Mouse (Mus musculus): ENCODE data around the gene Zim1. TPM values are rescaled to one million over a fixed set of nuclear protein-coding genes. Genes with fewer than 3 reads are reported as not detected.

Gene Zim1
- polyA plus RNA-seq, 1 experiment from 2014 or later: 4.8 TPM

- Histone ChIP-seq H3K4me2 (replicated peaks) (no peak overlapping the region), H3K9ac (no peak overlapping the region), H3K27ac (no peak overlapping the region), H3K27me3 (no peaks in the 10 kb centered on the region), H3K36me3 (no peaks in the 10 kb centered on the region), H3K4me3 (no peak overlapping the region), H3K4me1 (no peaks in the 10 kb centered on the region), H3K9me3 (peaks cover 10% of the 10 kb centered on the region)
- no peak for ATAC-seq (ENCODE audit: low FRiP score, low read depth)
- WGBS: 92% methylated on average over 4 of the region's 4 CpGs
These were observed 58.2 kb downstream of the Zim1 start for GRCm38 (mm10) chr7:6638076-6638475.

- WGBS: 95% methylated on average over 4 of the region's 4 CpGs
- no peaks in the 10 kb centered on the region for H3K4me1 ChIP-seq
These were observed 59.5 kb downstream of the Zim1 start for GRCm38 (mm10) chr7:6636741-6637140.

GRCm38 (mm10) chr7:6635831-6636230 is 60.4 kb downstream of the Zim1 start:
- no peak overlapping the region for H3K4me3 ChIP-seq
- 76% methylated on average over 3 of the region's 3 CpGs for WGBS
- H3K27ac ChIP-seq: no peak overlapping the region
- no peak for ATAC-seq (ENCODE audit: low FRiP score, low read depth)
- no peaks in the 10 kb centered on the region for H3K36me3 ChIP-seq
- H3K9me3 ChIP-seq: peaks cover 10% of the 10 kb centered on the region
- H3K4me2 ChIP-seq (replicated peaks): no peak overlapping the region
- H3K27me3 ChIP-seq: no peaks in the 10 kb centered on the region
- H3K9ac ChIP-seq: no peak overlapping the region
- no peaks in the 10 kb centered on the region for H3K4me1 ChIP-seq

More at GRCm38 (mm10) chr7:6636741-6637140, 59.5 kb downstream of the Zim1 start:
- Histone ChIP-seq H3K27me3 (no peaks in the 10 kb centered on the region), H3K4me2 (replicated peaks) (no peak overlapping the region), H3K36me3 (no peaks in the 10 kb centered on the region), H3K27ac (no peak overlapping the region), H3K9me3 (peaks cover 10% of the 10 kb centered on the region), H3K4me3 (no peak overlapping the region), H3K9ac (no peak overlapping the region)
- ATAC-seq (ENCODE audit: low FRiP score, low read depth): no peak

Other genes with a start within 250 kb of the Zim1 start
- not detected in 2 replicates for gene Olfr1336, start 240.3 kb downstream of the Zim1 start, polyA plus RNA-seq (2015; fragmentation: Nextera tagmentation; extraction: Ambion mirVana)
- not detected in 2 replicates for gene Olfr1346, start 229.3 kb downstream of the Zim1 start, polyA plus RNA-seq (2015; fragmentation: Nextera tagmentation; extraction: Ambion mirVana)
- gene Olfr5, start 209.5 kb downstream of the Zim1 start, polyA plus RNA-seq (2015; fragmentation: Nextera tagmentation; extraction: Ambion mirVana): not detected in 2 replicates
- not detected in 2 replicates for gene Olfr1347, start 196.7 kb downstream of the Zim1 start, polyA plus RNA-seq (2015; fragmentation: Nextera tagmentation; extraction: Ambion mirVana)
- not detected in 2 replicates for gene Olfr1348, start 187.7 kb downstream of the Zim1 start, polyA plus RNA-seq (2015; fragmentation: Nextera tagmentation; extraction: Ambion mirVana)
- gene Olfr1349, start 173.5 kb downstream of the Zim1 start, polyA plus RNA-seq (2015; fragmentation: Nextera tagmentation; extraction: Ambion mirVana): not detected in 2 replicates
- not detected in 2 replicates for gene Olfr1350, start 131.6 kb downstream of the Zim1 start, polyA plus RNA-seq (2015; fragmentation: Nextera tagmentation; extraction: Ambion mirVana)
- 230 and 252 TPM in 2 replicates for gene Peg3, start 34.0 kb upstream of the Zim1 start, polyA plus RNA-seq (2015; fragmentation: Nextera tagmentation; extraction: Ambion mirVana)
- gene Usp29, start 34.1 kb upstream of the Zim1 start, polyA plus RNA-seq (2015; fragmentation: Nextera tagmentation; extraction: Ambion mirVana): 13.4 and 14.9 TPM in 2 replicates